Mouse (Mus musculus): ENCODE data around the gene Thy1.

The Thy1 gene

DNA sequence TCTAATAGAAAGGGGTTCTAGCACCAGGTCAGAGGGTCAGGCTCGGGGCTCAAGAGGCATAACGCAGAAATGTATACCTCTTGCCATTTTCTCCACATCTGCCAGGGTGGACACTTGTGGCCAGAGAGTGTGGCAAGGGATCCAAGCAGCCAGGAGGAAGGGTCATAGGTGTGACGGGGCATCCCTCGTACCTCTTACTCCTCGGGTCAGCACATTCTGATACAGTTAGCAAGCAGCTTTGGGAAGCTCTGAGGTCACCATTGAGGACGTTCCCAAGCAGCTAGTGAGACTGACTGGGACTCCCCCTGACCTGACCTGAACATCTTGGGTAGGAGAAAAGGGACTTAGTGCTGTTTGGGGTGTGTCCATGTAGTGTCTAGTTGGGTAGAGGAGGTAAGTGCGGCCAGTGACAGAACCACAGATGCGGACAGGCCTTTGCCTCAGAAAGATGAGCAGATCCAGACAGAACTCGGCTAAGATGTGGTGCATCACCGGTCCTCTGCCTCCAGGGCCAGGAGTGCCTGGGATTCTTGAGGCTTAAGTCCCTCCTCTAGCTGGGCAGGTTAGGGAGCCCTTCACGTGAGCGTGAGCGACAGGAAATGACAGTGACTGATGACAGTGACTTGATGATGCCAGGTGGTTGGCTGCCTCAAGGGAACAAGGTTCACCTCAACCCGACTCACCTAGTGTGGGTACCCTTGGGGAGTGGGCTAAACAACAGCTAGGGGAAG, 27.1 kb downstream of the Thy1 start:
- peak in 1 of 2 experiments; percentile 5 for DNase-seq

DNA sequence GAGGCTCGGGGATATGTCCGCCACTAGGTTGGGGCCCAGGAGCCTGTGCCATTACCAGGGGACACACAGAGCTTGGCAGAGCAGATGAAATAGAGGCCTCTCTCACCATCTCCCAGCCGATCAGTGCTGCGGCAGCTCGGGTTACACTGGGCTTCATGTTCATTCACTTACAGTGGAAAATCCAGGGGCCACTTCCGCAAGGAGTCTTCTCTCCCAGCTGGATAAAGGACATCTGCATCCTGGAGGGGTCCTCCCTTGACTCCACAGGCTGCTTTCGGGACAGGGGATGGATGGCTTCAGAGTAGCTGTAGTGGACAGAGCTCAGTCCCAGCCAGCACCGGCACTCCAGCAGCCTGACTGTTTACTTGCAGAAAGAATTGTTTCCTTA, 27.7 kb downstream of the Thy1 start:
- no peak for DNase-seq

GRCm38 (mm10) chr9:44071914-44072598, 28.9 kb downstream of the Thy1 start:
- peak in 1 of 2 experiments; percentile 9 for DNase-seq

GRCm38 (mm10) chr9:44072599-44072915, 29.4 kb downstream of the Thy1 start:
- DNase-seq, result peak in 1 of 2 experiments; percentile 22

DNA sequence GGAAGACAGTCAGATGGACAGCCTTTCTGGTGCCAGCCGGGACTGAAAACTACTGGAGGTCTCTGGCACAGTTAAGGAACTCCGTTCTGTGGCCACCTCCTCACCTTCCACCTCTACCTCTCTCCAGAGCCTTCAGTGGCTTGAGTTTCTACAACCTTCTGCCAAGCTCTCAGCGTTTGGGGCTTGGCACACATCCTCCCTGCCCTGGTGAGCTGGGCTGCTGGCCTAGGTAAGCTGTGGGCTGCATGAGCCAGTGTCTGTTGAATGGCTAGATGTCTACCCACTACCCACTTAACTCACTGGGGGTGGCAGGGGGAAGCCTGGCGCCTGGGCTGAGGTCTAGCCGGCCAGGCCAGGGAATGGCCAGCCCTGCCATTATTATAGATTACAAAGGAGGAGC, 29.9 kb downstream of the Thy1 start:
- no peak for DNase-seq

DNA sequence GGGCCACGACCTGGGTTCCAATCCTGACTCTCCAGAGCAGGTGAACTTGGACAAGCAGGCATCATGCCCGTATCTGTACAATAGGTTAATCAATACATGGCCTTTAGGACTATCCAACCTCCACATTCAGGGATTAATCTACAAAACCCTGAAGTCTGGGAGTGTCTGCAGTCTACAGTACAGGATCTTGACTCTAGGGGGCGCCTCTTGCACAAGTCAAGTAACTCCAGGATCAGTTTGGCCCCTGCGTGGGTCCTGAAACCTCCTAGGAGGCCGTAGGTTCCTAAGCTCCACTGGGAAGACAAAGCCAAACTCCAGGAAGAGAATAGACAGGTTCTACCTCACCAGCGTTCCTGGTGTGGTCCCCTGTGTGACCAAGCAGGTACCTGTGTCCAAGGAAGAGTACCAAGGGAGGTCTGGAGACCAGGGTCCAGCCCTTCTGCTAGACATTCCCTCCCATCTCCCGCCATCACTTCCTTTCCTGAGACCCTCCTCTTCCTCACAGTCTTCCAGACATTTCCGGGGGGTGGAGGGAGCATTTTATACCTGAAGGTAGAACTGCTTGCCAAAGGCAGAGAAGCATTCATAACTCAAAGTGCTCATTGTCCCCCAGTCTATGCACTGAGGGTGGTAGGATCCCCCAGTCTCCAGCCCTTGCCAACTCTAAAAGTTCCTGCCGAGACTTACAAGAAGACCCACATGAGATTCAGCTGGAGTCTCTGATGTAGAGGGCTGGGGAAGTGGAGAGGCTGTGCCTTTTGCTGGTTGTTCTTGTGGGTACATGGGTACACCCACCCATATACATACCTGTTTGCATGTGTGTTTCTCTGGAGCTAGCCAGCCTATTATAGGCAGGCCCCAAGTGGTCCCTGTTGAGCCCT, 31.5 kb downstream of the Thy1 start:
- DNase-seq, result peak; percentile 63 to 73

GRCm38 (mm10) chr9:44075276-44075995, 32.3 kb downstream of the Thy1 start:
- DNase-seq, result peak; percentile 35 to 52

DNA sequence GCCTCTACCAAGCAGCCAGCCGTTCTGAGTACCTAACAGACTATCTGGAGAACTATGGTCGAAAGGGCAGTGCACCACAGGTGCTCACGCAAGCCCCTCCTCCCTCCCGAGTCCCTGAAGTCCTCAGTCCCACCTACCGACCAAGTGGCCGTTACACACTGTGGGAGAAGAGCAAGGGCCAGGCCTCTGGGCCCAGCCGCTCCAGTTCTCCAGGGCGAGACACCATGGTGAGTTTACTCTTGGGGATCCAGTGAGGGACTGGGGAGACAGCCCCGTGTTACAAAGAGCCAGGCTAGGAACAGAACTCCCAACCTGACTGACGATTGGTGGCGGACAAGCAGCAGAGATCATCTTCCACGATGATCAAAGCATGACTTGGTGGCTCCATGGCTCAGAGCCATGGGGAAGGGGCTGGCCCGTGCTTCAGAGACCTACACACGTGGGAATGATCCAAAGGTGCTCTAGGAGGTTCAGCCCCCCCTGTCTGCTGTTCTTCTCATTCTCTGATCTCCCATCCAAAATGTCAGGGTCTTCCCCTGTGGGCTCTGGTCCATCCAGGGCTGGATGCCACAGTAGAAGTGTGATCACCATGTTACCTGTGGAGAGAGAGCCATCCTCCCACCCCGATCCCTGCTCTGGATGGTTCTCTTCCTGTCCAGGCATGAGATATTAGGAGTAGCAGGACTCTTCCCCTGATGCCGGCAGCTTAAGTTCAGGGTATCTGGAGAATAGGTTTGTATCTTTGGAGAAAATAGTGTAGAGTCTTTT, 33.0 kb downstream of the Thy1 start:
- peak; percentile 43 to 53 for DNase-seq

DNA sequence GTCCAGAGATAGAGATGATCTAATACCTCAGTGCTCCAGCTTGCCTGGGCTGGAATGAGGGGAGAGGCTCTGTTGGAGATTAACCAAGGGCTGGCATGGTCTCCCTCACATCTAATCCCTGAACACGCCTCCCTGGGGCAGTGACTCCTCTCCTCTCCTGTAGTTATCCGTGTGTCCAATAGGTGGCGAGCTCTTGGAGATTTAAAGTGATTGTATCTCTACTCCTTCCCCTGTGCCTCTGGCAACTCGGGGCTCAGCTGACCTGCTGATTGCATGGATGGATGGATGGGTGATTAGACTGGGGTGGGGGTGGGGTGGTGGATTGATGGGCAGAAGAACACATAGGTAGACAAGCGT, 33.6 kb downstream of the Thy1 start:
- peak; percentile 90 to 92 for DNase-seq

GRCm38 (mm10) chr9:44077266-44077910, 34.2 kb downstream of the Thy1 start:
- DNase-seq, result peak; percentile 12 to 21

DNA sequence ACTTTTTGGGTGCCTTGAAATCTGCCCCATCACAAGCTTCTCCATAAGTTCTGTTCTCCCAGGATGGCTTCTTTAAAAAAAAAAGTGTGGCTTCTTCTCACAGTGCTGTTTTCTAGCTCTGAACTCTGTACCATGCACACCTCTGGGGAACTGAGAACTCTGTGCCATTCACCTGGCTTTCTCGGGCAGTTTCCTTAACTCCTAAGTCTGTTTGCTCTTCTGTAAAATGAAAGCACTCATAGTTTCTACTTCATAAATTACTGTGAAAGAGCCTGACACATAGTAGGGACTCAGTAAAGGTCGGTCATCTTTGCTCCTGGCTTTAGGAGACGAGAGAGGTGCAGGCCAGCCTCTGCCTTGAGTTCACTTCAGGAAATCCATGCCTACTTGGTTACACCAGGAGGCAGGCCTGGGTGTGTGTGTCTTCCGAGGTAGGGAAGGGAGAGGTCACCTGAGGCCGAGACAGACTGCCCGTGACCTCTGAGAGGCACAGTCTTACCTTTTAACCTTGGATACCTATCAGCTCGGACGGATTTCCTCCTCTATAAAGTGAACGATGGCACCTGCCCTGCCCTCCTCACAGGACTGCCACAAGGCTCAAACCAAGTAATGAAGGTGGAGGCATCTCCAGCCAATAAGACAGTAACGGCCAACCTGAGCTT, 35.1 kb downstream of the Thy1 start:
- DNase-seq, result peak; percentile 70 to 76

DNA sequence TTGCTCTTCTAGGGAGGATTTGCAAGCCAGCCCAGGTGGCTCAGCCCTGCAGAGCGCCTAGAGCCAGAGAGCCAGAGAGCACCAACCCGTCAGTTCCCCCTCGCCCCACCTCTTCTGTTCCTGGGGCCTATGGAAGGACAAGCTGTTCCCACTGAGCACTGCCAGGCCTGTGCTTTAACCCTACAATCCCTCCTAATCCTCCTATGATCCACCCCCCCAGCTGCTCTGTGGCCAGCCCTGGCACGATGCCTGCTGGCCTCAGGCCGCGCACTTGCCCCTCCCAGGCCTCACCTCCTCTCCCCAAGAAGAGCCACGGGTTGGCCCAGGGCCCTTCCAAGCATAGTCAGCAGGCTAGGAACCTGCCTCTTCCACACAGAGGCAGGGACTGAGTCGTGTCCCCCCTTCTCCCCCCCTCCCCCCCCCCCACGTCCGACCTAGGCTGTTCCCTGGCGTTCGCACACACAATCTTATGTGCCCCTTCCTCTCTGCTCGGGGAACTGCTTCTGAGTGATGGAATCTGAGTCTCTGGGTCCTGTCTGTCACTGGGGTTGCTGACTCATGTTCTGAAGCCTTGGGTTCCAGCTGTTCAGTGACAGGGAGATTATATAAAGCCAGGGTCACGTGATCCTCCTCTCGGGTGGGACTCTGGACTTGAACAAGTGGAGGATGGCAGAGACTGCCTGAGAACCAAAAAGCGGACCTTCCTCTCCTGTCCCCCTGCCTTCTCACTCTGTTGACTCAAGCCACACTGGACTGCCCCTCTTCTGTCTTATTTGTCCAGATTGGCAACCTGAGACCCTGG, 36.0 kb downstream of the Thy1 start:
- DNase-seq, result peak; percentile 94 to 97

DNA sequence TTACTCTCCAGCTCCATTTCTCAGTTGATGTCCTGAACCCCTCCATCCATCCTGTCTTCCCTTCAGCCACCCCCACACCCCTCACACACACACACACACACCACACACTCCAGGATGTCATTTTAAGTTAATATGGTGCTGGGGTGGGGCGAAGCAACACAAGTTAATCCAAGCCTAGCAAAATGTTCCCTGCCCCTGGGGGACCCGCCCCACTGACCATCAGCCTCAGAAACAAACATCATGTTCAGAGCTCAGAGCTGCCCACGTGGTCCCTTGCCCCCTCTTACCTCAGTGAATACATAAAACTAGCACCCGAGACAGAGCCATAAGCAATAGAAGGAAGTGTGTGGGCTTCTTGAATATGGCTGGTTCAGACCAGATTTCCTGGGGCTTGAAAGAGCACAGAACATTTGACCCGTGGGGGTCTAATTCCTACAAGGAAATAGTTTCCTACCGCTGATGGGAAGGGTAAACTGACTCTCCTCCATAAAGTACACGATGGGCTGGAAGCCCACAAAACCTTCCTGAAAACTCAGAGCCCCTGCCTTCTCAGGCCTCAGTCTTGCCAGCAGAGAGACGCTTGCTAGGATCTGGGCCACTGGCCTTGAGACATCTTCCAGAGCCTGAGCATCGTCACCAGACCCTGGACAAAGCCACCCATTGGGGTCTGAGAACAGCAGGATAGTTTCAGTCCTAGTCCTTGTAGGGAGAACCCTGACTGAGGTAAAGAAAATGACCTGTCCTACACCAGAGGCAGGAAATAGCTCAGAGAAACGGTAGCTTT, 37.0 kb downstream of the Thy1 start:
- peak; percentile 87 to 93 for DNase-seq

GRCm38 (mm10) chr9:44080953-44081352, 37.8 kb downstream of the Thy1 start:
- DNase-seq, result no peak

- DNase-seq, result no peak
Measured at GRCm38 (mm10) chr9:44081581-44081980, 38.4 kb downstream of the Thy1 start.

DNA sequence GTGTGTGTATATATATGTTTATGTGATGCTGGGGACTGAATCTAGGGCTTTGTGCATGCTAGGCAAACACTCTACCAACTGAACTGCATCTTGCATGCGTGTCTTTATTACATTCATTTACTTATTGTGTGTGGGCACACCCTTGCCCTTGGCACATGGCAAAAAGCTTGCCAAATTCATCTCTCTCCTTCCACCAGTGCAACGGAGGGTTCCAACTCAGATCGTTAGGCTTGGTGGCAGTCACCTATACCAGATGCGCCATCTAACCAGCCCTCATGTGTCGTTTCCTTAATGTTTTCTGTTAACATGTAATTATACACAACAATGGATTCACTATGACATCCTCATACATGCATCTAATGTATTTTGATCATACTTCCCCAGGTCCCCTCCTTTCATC, 39.1 kb downstream of the Thy1 start:
- DNase-seq, result no peak

DNA sequence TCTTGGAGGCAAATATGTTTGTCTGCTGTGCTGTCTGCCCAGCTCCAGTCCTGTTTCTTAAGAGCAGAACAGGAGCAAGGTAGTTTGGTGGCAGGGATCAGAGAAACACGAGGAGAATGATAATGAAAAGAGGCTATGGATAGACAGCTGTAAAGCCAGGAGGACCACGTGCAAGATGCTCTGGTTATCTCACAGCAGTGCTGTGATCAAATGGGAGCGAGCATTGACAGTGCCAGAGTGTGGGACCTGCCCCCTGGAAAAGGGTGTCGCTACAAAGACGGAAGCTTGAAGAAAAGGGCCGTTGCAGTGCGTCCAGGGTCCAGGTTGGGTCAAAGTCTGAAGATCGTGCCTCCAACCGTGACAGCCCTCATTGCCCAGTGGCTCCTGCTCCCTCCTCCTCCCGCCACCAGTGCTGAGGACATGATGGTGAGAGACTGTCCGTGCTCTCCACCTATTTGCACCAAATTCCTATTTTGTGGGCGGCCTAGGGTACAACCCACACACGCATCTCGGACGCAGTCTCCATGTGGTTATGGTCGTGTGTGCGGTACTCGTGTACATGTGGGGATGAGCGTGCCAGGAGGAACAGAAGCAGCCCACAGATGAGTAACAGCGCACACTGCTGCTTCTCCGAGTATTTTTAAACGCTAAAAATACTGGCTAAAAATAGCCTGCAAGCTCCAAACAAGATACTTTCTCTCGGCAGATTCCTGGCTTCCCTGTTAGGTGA, 40.4 kb downstream of the Thy1 start:
- DNase-seq, result peak; percentile 91

GRCm38 (mm10) chr9:44084236-44084635, 41.1 kb downstream of the Thy1 start:
- no peak for DNase-seq

Data from kidney, adult 8-10 months (tissue).